Mouse (Mus musculus): Measurements from ENCODE around the gene Eef2kmt. TPM values are rescaled to one million over a fixed set of nuclear protein-coding genes. Genes with fewer than 3 reads are reported as not detected.
"Not testable (repeated sequence)": the region's sequence is repeated elsewhere in the genome, so short reads cannot be mapped to it uniquely, and the experiment has no call there.

The Eef2kmt gene
- polyA plus RNA-seq, 1 experiment from 2014 or later, result 9.2 TPM

DNA sequence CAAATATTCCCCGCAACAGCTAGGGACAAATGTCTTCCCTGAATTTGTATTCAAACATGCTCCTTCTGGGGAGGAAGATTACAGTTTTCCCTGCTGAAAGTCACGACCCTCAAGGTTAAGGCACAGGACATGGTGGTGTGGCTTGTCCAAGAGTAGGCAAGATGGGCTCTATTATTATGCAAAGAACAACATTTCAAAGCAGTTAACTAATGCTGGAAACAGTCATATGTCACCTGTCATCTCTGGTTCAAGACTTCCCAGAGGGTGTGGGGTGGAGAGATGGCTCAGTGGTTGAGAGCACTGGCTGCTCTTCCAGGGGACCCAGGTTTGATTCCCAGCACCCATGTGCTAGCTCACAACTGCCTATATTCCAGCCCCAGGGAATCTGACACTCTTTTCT is 3.5 kb downstream of the Eef2kmt start:
- H3K9ac ChIP-seq, result no peak overlapping the region
- H3K27me3 ChIP-seq (replicated peaks), result no peaks in the 10 kb centered on the region
- no peak overlapping the region for H3K4me3 ChIP-seq
- 94% methylated on average over 2 of the region's 2 CpGs for whole genome bisulfite sequencing
- peaks cover 20% of the 10 kb centered on the region for H3K36me3 ChIP-seq
- H3K4me2 ChIP-seq (replicated peaks), result no peak overlapping the region
- H3K4me1 ChIP-seq, result peaks cover 13% of the 10 kb centered on the region; the same call in 1 of the 2 replicates
- ATAC-seq (ENCODE audit: low FRiP score, low read depth), result no peak
- H3K27ac ChIP-seq, result no peak overlapping the region
- H3K9me3 ChIP-seq, result no peaks in the 10 kb centered on the region

- Histone ChIP-seq H3K4me1 (peaks cover 13% of the 10 kb centered on the region; the same call in 1 of the 2 replicates), H3K27ac (no peak overlapping the region), H3K36me3 (peaks cover 28% of the 10 kb centered on the region), H3K4me2 (replicated peaks) (no peak overlapping the region), H3K9ac (no peak overlapping the region), H3K9me3 (no peaks in the 10 kb centered on the region), H3K4me3 (no peak overlapping the region), H3K27me3 (replicated peaks) (no peaks in the 10 kb centered on the region)
- 89% methylated on average over 3 of the region's 3 CpGs for WGBS
- no peak for ATAC-seq (ENCODE audit: low FRiP score, low read depth)
Observed at GRCm38 (mm10) chr16:5250891-5251290, 4.9 kb downstream of the Eef2kmt start.

- no peaks in the 10 kb centered on the region for H3K9me3 ChIP-seq
- no peaks in the 10 kb centered on the region for H3K27me3 ChIP-seq (replicated peaks)
- no peak overlapping the region for H3K4me2 ChIP-seq (replicated peaks)
- no peak overlapping the region for H3K9ac ChIP-seq
- H3K4me3 ChIP-seq, result no peak overlapping the region
- no peak for ATAC-seq (ENCODE audit: low FRiP score, low read depth)
- H3K27ac ChIP-seq, result no peak overlapping the region
- H3K36me3 ChIP-seq, result peaks cover 71% of the 10 kb centered on the region
- H3K4me1 ChIP-seq, result no peaks in the 10 kb centered on the region
- WGBS, result 38% methylated on average over 7 of the region's 7 CpGs
Observed at GRCm38 (mm10) chr16:5244411-5244810, 11.4 kb downstream of the Eef2kmt start.

DNA sequence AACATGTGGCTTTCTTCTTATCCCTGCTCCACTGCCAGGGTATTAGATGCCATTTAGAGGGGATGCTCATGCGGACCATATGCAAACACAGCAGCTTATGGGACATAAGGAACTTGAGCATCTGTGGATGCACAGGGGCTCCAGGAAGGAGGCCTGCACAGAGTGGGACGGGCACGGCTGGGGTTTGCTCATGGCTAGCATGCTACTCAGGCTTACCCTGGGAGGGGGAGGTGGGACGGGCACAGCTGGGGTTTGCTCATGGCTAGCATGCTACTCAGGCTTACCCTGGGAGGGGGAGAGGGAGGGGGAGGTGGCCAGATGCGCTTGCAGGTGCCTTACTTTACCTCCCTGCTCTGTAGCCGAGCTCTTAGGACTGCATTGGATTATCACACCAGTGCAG is 12.9 kb downstream of the Eef2kmt start:
- Histone ChIP-seq H3K27ac (no peak overlapping the region), H3K4me1 (no peaks in the 10 kb centered on the region), H3K4me3 (no peak overlapping the region), H3K4me2 (replicated peaks) (no peak overlapping the region), H3K36me3 (peaks cover 63% of the 10 kb centered on the region), H3K9ac (no peak overlapping the region), H3K9me3 (no peaks in the 10 kb centered on the region), H3K27me3 (replicated peaks) (no peaks in the 10 kb centered on the region)
- WGBS, result 84% methylated on average over 6 of the region's 6 CpGs
- no peak for ATAC-seq (ENCODE audit: low FRiP score, low read depth)

GRCm38 (mm10) chr16:5242355-5242754 is 13.4 kb downstream of the Eef2kmt start:
- Histone ChIP-seq H3K36me3 (peaks cover 58% of the 10 kb centered on the region), H3K9ac (no peak overlapping the region), H3K4me3 (no peak overlapping the region), H3K27ac (no peak overlapping the region), H3K27me3 (replicated peaks) (no peaks in the 10 kb centered on the region), H3K4me2 (replicated peaks) (no peak overlapping the region), H3K4me1 (no peaks in the 10 kb centered on the region), H3K9me3 (no peaks in the 10 kb centered on the region)
- WGBS, result 94% methylated on average over 4 of the region's 4 CpGs
- no peak for ATAC-seq (ENCODE audit: low FRiP score, low read depth)

DNA sequence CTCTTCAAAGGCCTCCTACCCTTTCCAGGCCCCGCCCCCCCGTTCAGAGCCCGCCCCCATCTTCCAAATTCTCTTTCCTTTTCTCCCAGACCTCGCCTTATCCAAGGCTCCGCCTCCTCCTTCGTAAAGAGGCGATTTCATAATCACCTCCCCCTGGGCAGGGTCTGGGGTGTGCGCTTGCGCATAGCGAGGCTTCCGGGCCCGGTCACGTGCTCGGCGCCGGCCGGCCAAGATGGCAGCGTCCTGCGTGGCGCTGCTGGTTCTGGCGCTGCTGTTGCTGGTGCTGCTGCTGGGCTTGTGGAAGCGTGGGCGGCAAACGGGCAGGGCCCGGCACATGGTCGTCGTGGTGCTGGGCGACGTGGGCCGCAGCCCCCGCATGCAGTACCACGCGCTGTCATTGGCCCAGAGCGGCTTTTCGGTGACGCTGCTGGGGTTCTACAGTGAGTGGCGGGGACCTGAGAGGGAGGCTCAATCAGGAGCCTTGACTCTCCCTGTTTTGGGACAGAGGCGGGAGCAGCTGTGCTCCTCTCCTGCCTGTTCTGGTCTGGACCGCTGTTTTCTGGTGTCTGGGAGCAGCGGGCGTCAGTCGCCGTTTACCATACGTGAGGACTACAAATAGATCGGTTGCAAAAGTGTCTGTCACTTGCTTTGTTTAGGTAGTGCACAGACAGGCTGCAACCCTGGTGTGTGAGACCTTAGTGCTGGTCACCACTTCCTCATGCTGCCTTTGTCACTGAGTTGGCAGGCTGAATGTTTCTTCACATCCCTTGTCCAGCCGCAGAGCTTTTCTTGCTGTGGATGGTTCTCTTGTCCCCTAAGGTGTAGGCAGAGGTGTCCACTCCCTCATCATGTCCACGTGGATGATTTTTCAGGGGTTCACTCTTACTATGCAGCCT is 22.1 kb downstream of the Eef2kmt start, which contains the start of gene Alg1:
Gene Alg1, plus strand, starts transcription at position 204 of the 896 bp plus-strand sequence.
- Histone ChIP-seq H3K4me2 (replicated peaks) (peak within 1 kb of the TSS; percentile 73), H3K9me3 (no peaks in the 10 kb centered on the region), H3K9ac (peak within 1 kb of the TSS; percentile 78), H3K4me3 (peak within 1 kb of the TSS; percentile 80), H3K27ac (no peak within 1 kb of the TSS), H3K27me3 (replicated peaks) (no peaks in the 10 kb centered on the region), H3K36me3 (no peaks in the 10 kb centered on the region; the same call in 1 of the 2 replicates), H3K4me1 (peaks cover 8% of the 10 kb centered on the region)
- ATAC-seq (ENCODE audit: low FRiP score, low read depth), result peak; percentile 93
- WGBS, result 2% methylated on average over 47 of the region's 47 CpGs

DNA sequence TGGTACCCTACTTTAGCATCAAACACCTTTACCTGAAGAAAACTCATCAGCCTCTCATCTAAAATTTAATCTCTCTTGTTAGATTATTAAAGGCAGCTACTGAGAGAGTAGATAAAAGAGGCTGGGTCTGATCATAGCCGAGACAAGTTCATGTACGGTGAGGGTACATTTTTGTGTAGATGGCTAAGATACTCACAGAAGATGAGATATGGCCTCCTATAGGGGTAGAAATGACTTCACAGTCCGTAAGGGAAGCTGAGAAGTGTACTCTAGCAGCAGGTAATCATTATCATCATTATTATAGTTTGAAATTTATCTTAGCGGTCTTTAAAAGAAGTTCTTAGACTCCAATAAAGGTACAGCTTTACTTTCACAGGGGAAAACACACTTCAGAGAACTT is 22.8 kb downstream of the Eef2kmt start:
- Histone ChIP-seq H3K27ac (no peak overlapping the region), H3K9ac (no peak overlapping the region), H3K4me2 (replicated peaks) (peak overlapping the region; percentile 73), H3K4me3 (0 out of 2 replicates have a peak overlapping the region, but pooled peaks have one; percentile 80), H3K4me1 (peaks cover 8% of the 10 kb centered on the region), H3K27me3 (replicated peaks) (no peaks in the 10 kb centered on the region), H3K9me3 (no peaks in the 10 kb centered on the region), H3K36me3 (no peaks in the 10 kb centered on the region)
- WGBS, result 76% methylated on average over 4 of the region's 4 CpGs
- no peak for ATAC-seq (ENCODE audit: low FRiP score, low read depth)

- 80% methylated on average over 3 of the region's 3 CpGs for WGBS
- not testable (repeated sequence) for H3K27ac ChIP-seq; H3K36me3 ChIP-seq; ATAC-seq (ENCODE audit: low FRiP score, low read depth); H3K4me1 ChIP-seq; H3K27me3 ChIP-seq (replicated peaks); H3K4me3 ChIP-seq; H3K9ac ChIP-seq; H3K9me3 ChIP-seq; H3K4me2 ChIP-seq (replicated peaks)
Observed at GRCm38 (mm10) chr16:5228103-5228502, 27.7 kb downstream of the Eef2kmt start.

DNA sequence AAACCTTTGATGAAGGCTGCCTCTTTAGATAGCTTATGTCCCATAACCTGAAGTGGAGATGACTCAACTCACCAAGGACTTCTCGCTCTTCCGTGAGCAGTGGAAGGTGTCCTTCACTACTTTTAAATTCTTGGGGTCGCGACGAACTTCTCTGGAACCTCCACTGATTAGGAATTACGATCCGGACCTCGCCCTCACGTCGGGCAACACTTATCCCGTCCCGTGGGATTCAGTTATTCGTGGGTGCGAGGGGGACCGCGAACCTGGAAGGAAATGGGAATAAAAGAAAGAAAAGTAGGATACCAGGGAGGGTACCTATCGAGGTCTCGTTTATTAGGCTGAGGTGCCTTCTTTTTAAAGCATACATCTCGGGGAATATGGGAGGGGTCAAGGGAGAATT is 28.3 kb downstream of the Eef2kmt start:
- H3K4me3 ChIP-seq; H3K27me3 ChIP-seq (replicated peaks); H3K4me2 ChIP-seq (replicated peaks); ATAC-seq (ENCODE audit: low FRiP score, low read depth); H3K9ac ChIP-seq; H3K36me3 ChIP-seq; H3K4me1 ChIP-seq; H3K9me3 ChIP-seq; H3K27ac ChIP-seq: not testable (repeated sequence)
- WGBS, result 82% methylated on average over 19 of the region's 19 CpGs

DNA sequence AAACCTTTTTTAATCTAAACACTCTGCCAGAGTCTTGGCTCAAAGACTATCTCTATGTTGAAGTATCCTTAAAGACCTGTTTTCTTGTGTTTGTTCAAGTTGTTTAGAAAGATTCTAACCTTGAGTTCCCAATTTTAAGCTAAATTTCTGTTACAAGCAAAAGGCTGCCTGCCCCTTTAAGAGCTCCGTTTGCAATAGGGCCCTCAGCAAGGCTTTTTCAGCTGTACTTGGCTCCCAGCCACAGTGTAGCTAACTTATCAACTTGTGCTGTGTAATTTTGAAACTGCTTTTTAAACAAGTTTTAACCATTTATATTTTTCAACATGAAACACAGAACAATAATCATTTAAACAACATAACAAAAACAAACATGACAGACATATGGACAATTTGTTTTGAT is 29.2 kb downstream of the Eef2kmt start:
- not testable (repeated sequence) for H3K27me3 ChIP-seq (replicated peaks); H3K9ac ChIP-seq; H3K27ac ChIP-seq; H3K4me1 ChIP-seq; H3K9me3 ChIP-seq; ATAC-seq (ENCODE audit: low FRiP score, low read depth); H3K4me3 ChIP-seq; H3K36me3 ChIP-seq; H3K4me2 ChIP-seq (replicated peaks)
- 18% methylated on average over 1 of the region's 1 CpGs for WGBS

GRCm38 (mm10) chr16:5222140-5222539 is 33.6 kb downstream of the Eef2kmt start, which contains the start of gene AU021092:
AU021092 (minus strand) TSS chr16:5222299.
- no peak within 1 kb of the TSS for H3K4me3 ChIP-seq
- ATAC-seq (ENCODE audit: low FRiP score, low read depth), result no peak
- no peaks in the 10 kb centered on the region for H3K27me3 ChIP-seq (replicated peaks)
- 76% methylated on average over 6 of the region's 6 CpGs for WGBS
- H3K36me3 ChIP-seq, result no peaks in the 10 kb centered on the region
- no peak within 1 kb of the TSS for H3K4me2 ChIP-seq (replicated peaks)
- H3K9me3 ChIP-seq, result no peaks in the 10 kb centered on the region
- H3K4me1 ChIP-seq, result no peaks in the 10 kb centered on the region
- no peak within 1 kb of the TSS for H3K27ac ChIP-seq
- no peak within 1 kb of the TSS for H3K9ac ChIP-seq

DNA sequence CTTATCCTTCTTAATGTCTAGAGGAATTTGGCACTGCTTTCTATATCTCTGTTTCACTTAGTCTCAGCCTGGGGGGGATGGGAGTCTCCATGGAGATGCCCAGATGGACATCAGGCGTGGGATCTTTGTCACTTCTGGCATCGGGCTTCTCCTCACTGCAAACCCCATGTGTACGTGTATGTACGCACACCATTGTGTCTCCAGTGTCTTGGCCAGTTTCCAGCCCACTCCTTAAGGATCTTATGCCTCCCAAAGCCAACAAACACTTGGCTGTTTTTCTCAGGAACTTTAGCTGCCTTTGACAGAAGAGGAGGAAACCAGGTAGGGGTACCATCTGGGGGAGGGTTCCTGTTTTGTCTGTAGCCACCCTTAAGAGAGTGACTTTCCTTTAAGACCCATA is 34.4 kb downstream of the Eef2kmt start:
- Histone ChIP-seq H3K9me3 (no peaks in the 10 kb centered on the region), H3K27me3 (replicated peaks) (no peaks in the 10 kb centered on the region), H3K9ac (no peak overlapping the region), H3K36me3 (no peaks in the 10 kb centered on the region), H3K4me2 (replicated peaks) (no peak overlapping the region), H3K27ac (no peak overlapping the region), H3K4me1 (no peaks in the 10 kb centered on the region), H3K4me3 (no peak overlapping the region)
- 69% methylated on average over 4 of the region's 4 CpGs for WGBS
- no peak for ATAC-seq (ENCODE audit: low FRiP score, low read depth)
